Mouse (Mus musculus) embryonic facial prominence, embryonic 15.5 days (tissue): Measurements from ENCODE around the gene Ube2g2. TPM values are rescaled to one million over a fixed set of nuclear protein-coding genes. Genes with fewer than 3 reads are reported as not detected.
A peak's percentile ranks its signal among the peaks of the same experiment; 100 is the strongest.

Experiments
- ATAC-seq: fragments of 200-750 bp; cut with Nextera tagmentation; 2 replicates; pipeline ENCODE4 v1.8.0; 2017; ENCODE audit warnings: low read depth, moderate TSS enrichment; ENCODE audit not compliant: insufficient number of reproducible peaks, low FRiP score, low TSS enrichment
- H3K27ac ChIP-seq: fragments of 300-500 bp; sonication (generic); replicated peaks from 2 replicates; pipeline ENCODE4 v1.5.1; 2015; ENCODE audit warnings: mild to moderate bottlenecking, inconsistent platforms
- H3K27me3 ChIP-seq: fragments of 300-500 bp; sonication (generic); 2 replicates; pipeline ENCODE4 v1.6.1; 2015; ENCODE audit warnings: inconsistent platforms
- H3K36me3 ChIP-seq: fragments of 300-500 bp; sonication (generic); 2 replicates; pipeline ENCODE4 v1.6.1; 2015; ENCODE audit warnings: mild to moderate bottlenecking, inconsistent platforms
- H3K4me1 ChIP-seq: fragments of 300-500 bp; sonication (generic); 2 replicates; pipeline ENCODE4 v1.6.1; 2015; ENCODE audit warnings: inconsistent platforms
- H3K4me2 ChIP-seq: fragments of 300-500 bp; sonication (generic); replicated peaks from 2 replicates; pipeline ENCODE4 v1.6.1; 2015; ENCODE audit warnings: mild to moderate bottlenecking, inconsistent platforms
- H3K4me3 ChIP-seq: fragments of 300-500 bp; sonication (generic); replicated peaks from 2 replicates; pipeline ENCODE4 v1.5.1; 2015; ENCODE audit warnings: mild to moderate bottlenecking, inconsistent platforms
- H3K9ac ChIP-seq: fragments of 300-500 bp; sonication (generic); 2 replicates; pipeline ENCODE4 v1.6.1; 2015; ENCODE audit warnings: inconsistent platforms
- H3K9me3 ChIP-seq: fragments of 300-500 bp; sonication (generic); replicated peaks from 2 replicates; pipeline ENCODE4 v1.6.1; 2016; ENCODE audit warnings: inconsistent platforms
- WGBS: fragments of 180-500 bp; shearing (Covaris S2); methylation state at CpG from one replicate; pipeline ENCODE4 v1.1.7; 2015; 5-methylcytosine and 5-hydroxymethylcytosine counted together
- polyA plus RNA-seq: library from polyadenylated mRNA; unstranded; fragments of >200 nt; fragmentation: Nextera tagmentation; extraction: Ambion mirVana; gene quantifications from 2 replicates; pipeline ENCODE4 v1.2.1, GENCODE M21; 2015

Gene Ube2g2
- polyA plus RNA-seq: 92.2 and 102 TPM in 2 replicates

DNA sequence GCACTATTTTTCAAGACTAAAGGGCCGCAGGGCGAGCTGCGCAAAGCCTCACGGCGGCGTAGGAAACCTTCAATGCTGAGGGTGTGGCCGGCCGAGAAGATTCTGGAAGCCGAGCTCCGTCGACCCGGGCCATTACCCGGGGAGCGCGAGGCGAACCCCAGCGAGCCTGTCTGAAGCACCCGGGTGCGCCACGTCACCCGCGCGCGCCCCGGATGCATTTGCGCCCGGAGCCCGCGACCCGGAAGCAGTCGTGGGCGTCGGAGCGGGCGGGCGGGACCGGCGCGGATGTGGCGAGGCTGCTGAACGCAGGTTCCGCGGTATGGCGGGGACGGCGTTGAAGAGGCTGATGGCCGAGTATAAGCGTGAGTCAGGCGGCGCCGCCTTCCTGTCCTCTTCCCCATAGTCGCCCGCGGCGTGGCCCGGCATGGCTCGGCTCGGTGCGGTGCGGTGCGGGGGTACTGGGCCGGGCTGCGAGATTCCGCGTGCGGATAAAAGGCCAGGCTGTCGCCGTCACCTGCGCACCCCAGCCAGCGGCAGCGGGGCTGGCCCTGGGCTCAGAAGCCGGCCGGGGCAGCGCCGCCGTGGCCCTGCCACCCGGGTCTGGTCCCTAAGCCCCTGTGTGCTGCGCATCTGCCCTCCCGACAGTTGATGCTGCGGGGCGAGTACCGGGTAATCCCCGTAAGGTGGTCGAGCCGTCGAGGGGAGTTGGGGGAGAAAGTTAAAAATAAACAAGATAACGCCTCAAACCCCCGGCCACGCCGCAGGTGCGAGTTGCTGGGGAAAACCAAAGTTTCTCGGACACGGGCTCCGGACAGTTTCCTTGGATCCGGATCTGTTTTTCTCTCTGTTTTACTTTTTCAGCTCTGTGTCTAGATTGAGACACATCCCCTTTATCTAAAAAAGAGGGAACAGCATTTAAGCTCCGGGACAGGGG is at the start of gene Ube2g2:
TSS of gene Ube2g2 (plus strand) at position 221 of the 934 bp plus-strand sequence.
- peak within 1 kb of the TSS; percentile 92 for H3K27ac ChIP-seq
- no peaks in the 10 kb centered on the region for H3K27me3 ChIP-seq
- H3K4me3 ChIP-seq: peak within 1 kb of the TSS; percentile 72
- peaks cover 11% of the 10 kb centered on the region for H3K36me3 ChIP-seq
- H3K4me2 ChIP-seq: peak within 1 kb of the TSS; percentile 66
- H3K9me3 ChIP-seq: no peaks in the 10 kb centered on the region
- H3K4me1 ChIP-seq: peaks cover 37% of the 10 kb centered on the region
- peak within 1 kb of the TSS; percentile 87 for H3K9ac ChIP-seq
- peak; percentile 93 for ATAC-seq
- WGBS: under 1% methylated on average over 93 of the region's 96 CpGs

DNA sequence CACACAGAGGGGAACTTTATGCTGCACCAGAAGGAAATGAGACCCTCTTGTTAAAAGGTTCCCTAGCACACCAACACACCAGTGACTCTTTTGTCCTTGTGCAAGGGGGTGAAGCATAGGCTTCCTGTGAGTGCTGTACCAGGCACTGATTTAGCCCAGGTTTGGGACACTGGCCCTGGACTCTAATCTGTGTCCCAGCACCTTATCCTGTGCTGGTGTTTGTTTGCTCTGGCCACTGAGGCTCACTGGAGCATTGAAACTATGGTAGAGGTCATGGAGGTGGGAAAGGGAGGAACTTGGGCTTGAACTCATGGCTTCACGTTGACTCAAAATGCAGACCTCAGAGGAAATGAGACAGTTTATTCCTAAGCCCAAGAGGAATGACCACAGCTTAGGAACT is 48.9 kb upstream of the Ube2g2 start:
- no peak overlapping the region for H3K4me3 ChIP-seq
- H3K27me3 ChIP-seq: no peaks in the 10 kb centered on the region
- 83% methylated on average over 1 of the region's 1 CpGs for WGBS
- no peak overlapping the region for H3K4me2 ChIP-seq
- H3K9me3 ChIP-seq: no peaks in the 10 kb centered on the region
- H3K27ac ChIP-seq: no peak overlapping the region
- H3K36me3 ChIP-seq: no peaks in the 10 kb centered on the region
- no peak overlapping the region for H3K9ac ChIP-seq
- no peak for ATAC-seq
- peaks cover 10% of the 10 kb centered on the region; the same call in 1 of the 2 replicates for H3K4me1 ChIP-seq

GRCm38 (mm10) chr10:77580027-77580920 is 41.8 kb upstream of the Ube2g2 start:
- H3K9me3 ChIP-seq: no peaks in the 10 kb centered on the region
- H3K9ac ChIP-seq: no peak overlapping the region
- no peaks in the 10 kb centered on the region for H3K27me3 ChIP-seq
- H3K4me1 ChIP-seq: peaks cover 31% of the 10 kb centered on the region
- 63% methylated on average over 10 of the region's 10 CpGs for WGBS
- H3K4me2 ChIP-seq: 0 out of 2 replicates have a peak overlapping the region, but pooled peaks have one; percentile 67
- no peak overlapping the region for H3K4me3 ChIP-seq
- no peak for ATAC-seq
- H3K36me3 ChIP-seq: no peaks in the 10 kb centered on the region
- H3K27ac ChIP-seq: no peak overlapping the region

DNA sequence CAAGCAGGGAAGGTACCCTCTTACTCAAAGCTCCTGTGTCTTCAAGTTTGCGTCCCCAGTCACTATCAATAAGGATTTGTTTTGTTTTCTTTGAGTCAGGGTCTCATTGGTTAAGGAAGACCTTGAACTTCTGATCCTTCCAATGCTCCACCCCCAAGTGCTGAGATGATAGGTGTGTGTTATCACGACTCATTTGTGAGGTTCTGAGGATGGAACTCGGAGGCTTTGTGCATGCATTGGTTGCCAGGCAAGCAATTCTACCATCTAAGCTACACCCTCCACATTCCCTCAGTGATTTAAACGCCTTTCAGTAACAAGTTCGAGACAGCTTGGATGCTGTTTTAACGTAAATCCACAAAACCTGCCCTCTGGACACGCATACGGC is 41.1 kb upstream of the Ube2g2 start:
- peak overlapping the region; percentile 45 for H3K9ac ChIP-seq
- H3K27me3 ChIP-seq: no peaks in the 10 kb centered on the region
- no peaks in the 10 kb centered on the region for H3K9me3 ChIP-seq
- peak overlapping the region; percentile 71; the same call in 1 of the 2 replicates for H3K27ac ChIP-seq
- H3K4me3 ChIP-seq: peak overlapping the region; percentile 91
- no peaks in the 10 kb centered on the region for H3K36me3 ChIP-seq
- 9% methylated on average over 8 of the region's 8 CpGs for WGBS
- no peak for ATAC-seq
- H3K4me1 ChIP-seq: peaks cover 31% of the 10 kb centered on the region
- peak overlapping the region; percentile 67 for H3K4me2 ChIP-seq

GRCm38 (mm10) chr10:77581408-77582284 is 40.4 kb upstream of the Ube2g2 start, which contains the start of gene Pttg1ip:
Gene Pttg1ip (plus strand): TSS chr10:77581720.
- 0% methylated on average over 64 of the region's 64 CpGs for WGBS
- peaks cover 31% of the 10 kb centered on the region for H3K4me1 ChIP-seq
- peak within 1 kb of the TSS; percentile 67 for H3K4me2 ChIP-seq
- no peaks in the 10 kb centered on the region for H3K9me3 ChIP-seq
- H3K4me3 ChIP-seq: peak within 1 kb of the TSS; percentile 91
- 0 out of 2 replicates have a peak, but pooled peaks cover 2% of the 10 kb centered on the region for H3K36me3 ChIP-seq
- peak; percentile 96 for ATAC-seq
- no peaks in the 10 kb centered on the region for H3K27me3 ChIP-seq
- peak within 1 kb of the TSS; percentile 97 for H3K27ac ChIP-seq
- H3K9ac ChIP-seq: peak within 1 kb of the TSS; percentile 86

DNA sequence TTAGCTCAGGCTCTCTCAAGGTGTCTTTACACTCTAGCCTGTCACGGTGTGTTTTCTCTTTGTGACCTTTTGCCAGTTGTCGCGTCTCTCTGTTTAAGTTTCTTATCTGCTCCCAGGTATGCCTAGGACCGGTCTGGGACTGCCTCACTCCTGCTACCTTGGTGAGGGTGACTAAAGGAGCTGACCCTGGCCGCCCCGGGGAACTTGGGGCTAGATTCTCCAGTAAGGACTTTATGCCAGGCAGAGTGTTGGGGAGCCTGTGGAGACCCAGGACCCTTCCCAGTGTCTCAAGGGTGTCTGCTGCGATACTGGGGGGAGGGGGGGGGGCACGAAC is 39.8 kb upstream of the Ube2g2 start:
- H3K27me3 ChIP-seq: no peaks in the 10 kb centered on the region
- ATAC-seq: no peak
- H3K4me2 ChIP-seq: peak overlapping the region; percentile 67
- peak overlapping the region; percentile 86 for H3K9ac ChIP-seq
- H3K4me3 ChIP-seq: peak overlapping the region; percentile 91
- H3K4me1 ChIP-seq: peaks cover 31% of the 10 kb centered on the region
- 8% methylated on average over 8 of the region's 8 CpGs for WGBS
- 0 out of 2 replicates have a peak, but pooled peaks cover 7% of the 10 kb centered on the region for H3K36me3 ChIP-seq
- H3K9me3 ChIP-seq: no peaks in the 10 kb centered on the region
- peak overlapping the region; percentile 97; the same call in 1 of the 2 replicates for H3K27ac ChIP-seq

- 73% methylated on average over 10 of the region's 10 CpGs for WGBS
- no peak overlapping the region for H3K4me2 ChIP-seq
These were observed 38.2 kb upstream of the Ube2g2 start for GRCm38 (mm10) chr10:77583795-77584422.

DNA sequence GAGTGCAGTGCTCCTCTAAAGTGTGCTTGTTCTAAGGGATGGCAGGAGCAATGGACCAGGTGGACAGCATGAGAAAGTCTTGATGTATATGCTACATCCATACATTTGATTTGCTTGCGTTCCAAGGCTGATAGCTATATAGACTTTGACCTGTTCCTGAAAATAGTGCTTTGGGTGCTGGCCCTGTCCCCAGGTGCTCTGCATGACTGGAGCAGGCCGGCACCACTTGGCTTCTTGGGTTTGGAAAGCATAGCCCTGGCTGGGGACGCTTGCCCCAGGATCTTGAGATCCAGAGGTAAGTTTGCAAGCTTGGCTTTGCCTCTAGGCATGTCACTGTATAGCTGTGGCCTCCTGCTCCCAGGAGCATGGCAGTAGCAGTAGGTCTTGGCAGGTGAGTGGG is 35.4 kb upstream of the Ube2g2 start:
- WGBS: 90% methylated on average over 3 of the region's 3 CpGs

More at GRCm38 (mm10) chr10:77583795-77584422, 38.2 kb upstream of the Ube2g2 start:
- no peak for ATAC-seq
- H3K27me3 ChIP-seq: no peaks in the 10 kb centered on the region
- H3K9ac ChIP-seq: no peak overlapping the region
- no peak overlapping the region for H3K4me3 ChIP-seq
- peaks cover 31% of the 10 kb centered on the region for H3K4me1 ChIP-seq
- H3K27ac ChIP-seq: no peak overlapping the region; the same call in 1 of the 2 replicates
- peaks cover 19% of the 10 kb centered on the region; the same call in 1 of the 2 replicates for H3K36me3 ChIP-seq
- no peaks in the 10 kb centered on the region for H3K9me3 ChIP-seq

DNA sequence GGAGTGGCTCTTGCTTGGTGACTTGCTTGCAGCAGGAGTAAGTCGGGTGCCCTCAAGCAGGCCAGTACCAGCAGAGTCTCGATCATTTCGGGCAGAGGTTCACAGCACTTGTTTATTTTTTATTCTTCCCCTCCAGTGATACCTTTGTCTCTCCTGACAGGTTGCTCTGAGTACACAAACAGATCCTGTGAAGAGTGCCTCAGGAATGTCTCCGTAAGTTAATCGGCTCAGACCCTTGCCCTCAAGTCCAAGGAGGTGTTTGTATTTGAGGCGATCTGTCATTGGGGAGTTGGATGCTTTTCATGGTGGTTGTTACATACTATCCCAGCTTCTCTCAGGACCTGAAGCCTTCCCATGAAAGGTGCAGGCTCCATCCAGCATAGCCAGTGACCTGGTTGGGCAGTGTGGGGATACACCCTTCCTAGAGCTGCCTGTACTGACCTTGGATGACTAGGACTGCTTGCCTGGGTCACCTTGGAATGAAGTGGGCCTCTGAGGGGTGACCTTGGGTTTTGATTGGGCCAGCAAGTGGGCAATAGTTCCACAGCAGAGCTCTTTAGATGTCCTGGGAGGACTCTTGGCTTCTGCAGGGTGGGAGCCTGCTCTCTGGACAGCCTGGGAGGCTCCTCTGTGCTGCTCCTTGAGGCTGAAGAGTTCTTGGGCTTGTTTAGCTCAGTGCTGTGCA is 34.8 kb upstream of the Ube2g2 start:
- no peak for ATAC-seq
- peaks cover 45% of the 10 kb centered on the region for H3K36me3 ChIP-seq

More for the DNA sequence above, 35.4 kb upstream of the Ube2g2 start:
- Histone ChIP-seq H3K27ac (no peak overlapping the region), H3K4me3 (no peak overlapping the region), H3K9me3 (no peaks in the 10 kb centered on the region), H3K27me3 (no peaks in the 10 kb centered on the region), H3K4me2 (no peak overlapping the region), H3K36me3 (peaks cover 39% of the 10 kb centered on the region), H3K4me1 (peaks cover 20% of the 10 kb centered on the region), H3K9ac (no peak overlapping the region)
- no peak for ATAC-seq

More for the DNA sequence above, 34.8 kb upstream of the Ube2g2 start:
- H3K4me1 ChIP-seq: peaks cover 18% of the 10 kb centered on the region
- no peak overlapping the region for H3K9ac ChIP-seq
- H3K4me2 ChIP-seq: no peak overlapping the region
- H3K4me3 ChIP-seq: no peak overlapping the region
- no peaks in the 10 kb centered on the region for H3K27me3 ChIP-seq
- H3K9me3 ChIP-seq: no peaks in the 10 kb centered on the region
- H3K27ac ChIP-seq: no peak overlapping the region
- 86% methylated on average over 6 of the region's 6 CpGs for WGBS
